Mouse (Mus musculus) lung, embryonic 14.5 days (tissue): ENCODE measurements around the gene Col9a3. TPM values are rescaled to one million over a fixed set of nuclear protein-coding genes. Genes with fewer than 3 reads are reported as not detected.
A peak's percentile ranks its signal among the peaks of the same experiment; 100 is the strongest.

Experiments
- ATAC-seq: fragments of 200-750 bp; cut with Nextera tagmentation; 2 replicates; pipeline ENCODE4 v1.8.0; 2017; ENCODE audit warnings: mild to moderate bottlenecking, moderate TSS enrichment, moderate library complexity; ENCODE audit not compliant: insufficient read depth
- DNase-seq: peaks from one replicate; pipeline ENCODE4 v3.0.0-alpha.2; 2015
- H3K27ac ChIP-seq: fragments of 300-500 bp; sonication (generic); 2 replicates; pipeline ENCODE4 v1.5.1; 2014; ENCODE audit warnings: low read depth, mild to moderate bottlenecking, moderate library complexity
- H3K27me3 ChIP-seq: fragments of 300-500 bp; sonication (generic); 2 replicates; pipeline ENCODE4 v1.6.1; 2014; ENCODE audit warnings: low read length, control low read depth; ENCODE audit not compliant: insufficient read depth
- H3K36me3 ChIP-seq: fragments of 300-500 bp; sonication (generic); 2 replicates; pipeline ENCODE4 v1.6.1; 2014; ENCODE audit warnings: control low read depth; ENCODE audit not compliant: insufficient read depth
- H3K4me1 ChIP-seq: fragments of 300-500 bp; sonication (generic); 2 replicates; pipeline ENCODE4 v1.6.1; 2014; ENCODE audit warnings: antibody characterized with exemption, control low read depth; ENCODE audit not compliant: insufficient read depth
- H3K4me2 ChIP-seq: fragments of 300-500 bp; sonication (generic); 2 replicates; pipeline ENCODE4 v1.6.1; 2014; ENCODE audit warnings: mild to moderate bottlenecking
- H3K4me3 ChIP-seq: fragments of 300-500 bp; sonication (generic); 2 replicates; pipeline ENCODE4 v1.5.1; 2014; ENCODE audit warnings: low read depth, low read length
- H3K9ac ChIP-seq: fragments of 300-500 bp; sonication (generic); 2 replicates; pipeline ENCODE4 v1.6.1; 2014
- H3K9me3 ChIP-seq: fragments of 300-500 bp; sonication (generic); 2 replicates; pipeline ENCODE4 v1.6.1; 2016; ENCODE audit warnings: low read depth, low read length, control low read depth
- CTCF ChIP-seq: IDR thresholded peaks from 2 replicates; pipeline ENCODE4 v1.5.1; 2016; ENCODE audit warnings: antibody characterized with exemption, low read depth
- WGBS: fragments of 180-500 bp; shearing (Covaris S2); extraction: QIAGEN DNeasy Blood & Tissue Kit; methylation state at CpG from one replicate; pipeline ENCODE4 v1.1.7; 2014; 5-methylcytosine and 5-hydroxymethylcytosine counted together
- polyA plus RNA-seq: library from polyadenylated mRNA; unstranded; fragments of >200 nt; fragmentation: Nextera tagmentation; extraction: Ambion mirVana; gene quantifications from 2 replicates; pipeline ENCODE4 v1.2.1, GENCODE M21; 2014

Col9a3 gene
- polyA plus RNA-seq, 1 experiment from 2014 or later = 24.2 TPM

- WGBS = 32% methylated on average over 5 of the region's 5 CpGs
- no peaks in the 10 kb centered on the region for H3K27me3 ChIP-seq
- H3K4me2 ChIP-seq = no peak overlapping the region
- no peak overlapping the region for H3K4me3 ChIP-seq
- H3K36me3 ChIP-seq = no peaks in the 10 kb centered on the region
- H3K27ac ChIP-seq = no peak overlapping the region
- H3K4me1 ChIP-seq = peaks cover 6% of the 10 kb centered on the region
- no peaks in the 10 kb centered on the region for H3K9me3 ChIP-seq
- DNase-seq (no peak), ATAC-seq (no peak)
- no peak overlapping the region for H3K9ac ChIP-seq
- no peak for TF ChIP-seq CTCF
Measured at GRCm38 (mm10) chr2:180563841-180564240, 33.7 kb upstream of the Col9a3 start.

- H3K9ac ChIP-seq = no peak overlapping the region
- H3K4me1 ChIP-seq = peaks cover 8% of the 10 kb centered on the region
- H3K4me2 ChIP-seq = no peak overlapping the region
- no peaks in the 10 kb centered on the region for H3K9me3 ChIP-seq
- peak; percentile 83 for TF ChIP-seq CTCF
- H3K27me3 ChIP-seq = no peaks in the 10 kb centered on the region
- no peak overlapping the region for H3K27ac ChIP-seq
- H3K36me3 ChIP-seq = no peaks in the 10 kb centered on the region
- 18% methylated on average over 13 of the region's 13 CpGs for WGBS
- ATAC-seq (peak; percentile 61), DNase-seq (peak; percentile 92)
- H3K4me3 ChIP-seq = no peak overlapping the region
Measured at GRCm38 (mm10) chr2:180566240-180566913, 31.2 kb upstream of the Col9a3 start.

GRCm38 (mm10) chr2:180569028-180569643 lies 28.5 kb upstream of the Col9a3 start:
- DNase-seq = peak; percentile 86
- Histone ChIP-seq H3K4me1 (peaks cover 8% of the 10 kb centered on the region), H3K36me3 (no peaks in the 10 kb centered on the region), H3K4me3 (no peak overlapping the region), H3K27me3 (no peaks in the 10 kb centered on the region), H3K27ac (peak overlapping the region; percentile 52), H3K9ac (no peak overlapping the region), H3K9me3 (no peaks in the 10 kb centered on the region), H3K4me2 (no peak overlapping the region)
- TF ChIP-seq CTCF = no peak
- WGBS = 10% methylated on average over 3 of the region's 3 CpGs
- peak; percentile 81 for ATAC-seq

DNA sequence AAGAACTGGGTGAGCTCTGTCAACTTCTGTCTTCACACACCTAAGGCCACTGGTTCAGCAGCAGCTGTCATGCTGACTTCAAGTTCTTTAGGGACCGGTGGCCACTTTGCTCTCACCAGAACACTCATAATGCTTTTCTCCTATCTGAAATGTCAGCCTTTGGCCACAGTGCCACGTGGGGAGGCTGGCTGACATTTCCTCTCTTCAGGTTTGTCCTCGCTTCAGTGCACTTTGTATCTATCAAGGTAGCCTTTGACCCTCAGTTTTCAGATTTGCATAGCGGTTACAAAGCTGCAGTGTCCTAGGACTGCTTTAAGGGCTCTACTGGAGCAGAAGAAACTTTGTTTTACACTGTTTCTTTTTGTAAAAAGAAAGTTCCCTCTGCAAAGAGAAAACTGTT lies 21.1 kb upstream of the Col9a3 start:
- no peak for DNase-seq
- no peak for ATAC-seq
- Histone ChIP-seq H3K9me3 (no peaks in the 10 kb centered on the region), H3K27me3 (no peaks in the 10 kb centered on the region), H3K4me1 (no peaks in the 10 kb centered on the region), H3K9ac (no peak overlapping the region), H3K36me3 (no peaks in the 10 kb centered on the region), H3K27ac (no peak overlapping the region), H3K4me3 (no peak overlapping the region), H3K4me2 (no peak overlapping the region)
- no peak for TF ChIP-seq CTCF
- 50% methylated on average over 4 of the region's 4 CpGs for WGBS

DNA sequence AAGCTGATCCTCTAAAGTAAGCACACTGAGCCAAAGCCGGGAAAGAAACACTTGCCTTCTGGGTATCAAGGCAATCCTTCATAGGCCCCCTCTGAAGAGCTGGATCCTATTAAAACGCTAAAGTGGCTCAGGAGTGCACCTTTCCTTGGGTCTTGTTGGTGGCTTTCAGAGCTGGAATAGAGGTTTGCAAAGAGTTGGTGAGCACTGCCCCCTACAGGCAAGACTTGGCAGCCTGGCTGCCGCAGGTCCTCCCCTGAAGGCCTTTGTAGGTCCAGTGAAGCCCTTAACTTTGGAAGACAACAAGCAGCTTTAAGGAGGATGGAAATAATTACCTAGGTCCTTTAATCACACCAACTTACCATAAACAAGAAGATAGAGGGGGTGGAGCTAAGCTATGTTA lies 18.9 kb upstream of the Col9a3 start:
- Histone ChIP-seq H3K36me3 (no peaks in the 10 kb centered on the region), H3K9ac (no peak overlapping the region), H3K4me2 (no peak overlapping the region), H3K9me3 (no peaks in the 10 kb centered on the region), H3K27me3 (no peaks in the 10 kb centered on the region), H3K27ac (no peak overlapping the region), H3K4me1 (no peaks in the 10 kb centered on the region), H3K4me3 (no peak overlapping the region)
- WGBS = 3% methylated on average over 3 of the region's 3 CpGs
- DNase-seq = peak; percentile 92
- ATAC-seq = no peak
- TF ChIP-seq CTCF = peak; percentile 91

GRCm38 (mm10) chr2:180581002-180581401 lies 16.6 kb upstream of the Col9a3 start, which contains the start of gene Mrgbp:
TSS of gene Mrgbp (plus strand) at chr2:180581304.
- Histone ChIP-seq H3K4me3 (no peak within 1 kb of the TSS), H3K4me2 (peak within 1 kb of the TSS; percentile 86; the same call in 1 of the 2 replicates), H3K27ac (no peak within 1 kb of the TSS), H3K9ac (no peak within 1 kb of the TSS; the same call in 1 of the 2 replicates), H3K4me1 (no peaks in the 10 kb centered on the region), H3K27me3 (no peaks in the 10 kb centered on the region), H3K9me3 (no peaks in the 10 kb centered on the region), H3K36me3 (peaks cover 14% of the 10 kb centered on the region)
- TF ChIP-seq CTCF = no peak
- DNase-seq (no peak), ATAC-seq (no peak)
- WGBS = 50% methylated on average over 3 of the region's 3 CpGs

DNA sequence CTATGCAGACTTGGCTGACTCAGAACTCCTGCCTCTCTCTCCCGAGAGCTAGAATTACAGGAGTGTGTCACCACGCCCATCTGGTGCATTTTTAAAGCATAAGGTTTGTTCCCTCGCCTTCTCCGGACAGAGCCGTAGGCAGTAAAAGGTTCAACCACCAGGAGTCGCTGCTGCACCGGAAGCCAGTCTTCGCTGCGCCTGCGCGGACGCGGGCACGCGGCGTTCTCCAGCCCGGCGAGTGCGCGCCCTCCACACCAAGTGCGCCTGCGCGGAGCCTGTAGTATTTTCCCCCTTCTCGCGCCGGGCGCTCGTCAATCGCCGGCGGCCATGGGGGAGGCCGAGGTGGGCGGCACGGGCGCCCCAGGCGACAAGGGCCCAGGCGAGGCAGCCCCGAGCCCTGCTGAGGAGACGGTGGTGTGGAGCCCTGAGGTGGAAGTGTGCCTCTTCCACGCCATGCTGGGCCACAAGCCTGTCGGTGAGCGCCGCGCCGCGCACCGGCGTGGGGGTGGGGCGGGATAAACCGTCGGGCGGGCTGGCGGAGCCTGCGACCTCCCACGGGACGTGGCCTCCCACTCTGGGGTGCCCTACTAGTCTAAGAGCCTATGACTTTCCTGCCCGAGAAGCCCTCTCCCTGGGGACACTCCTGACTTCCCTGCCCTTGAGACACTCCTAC lies 15.0 kb upstream of the Col9a3 start:
- peak; percentile 78 for ATAC-seq
- under 1% methylated on average over 57 of the region's 57 CpGs for WGBS
- Histone ChIP-seq H3K27ac (peak overlapping the region; percentile 65; the same call in 1 of the 2 replicates), H3K36me3 (peaks cover 24% of the 10 kb centered on the region), H3K9me3 (no peaks in the 10 kb centered on the region), H3K4me3 (peak overlapping the region; percentile 83), H3K4me2 (peak overlapping the region; percentile 86), H3K27me3 (no peaks in the 10 kb centered on the region), H3K9ac (peak overlapping the region; percentile 93), H3K4me1 (no peaks in the 10 kb centered on the region)
- DNase-seq = peak; percentile 99
- TF ChIP-seq CTCF = peak; percentile 89
